ENCODE assay signal across 9 mouse cellular contexts in the genomic region with DNA sequence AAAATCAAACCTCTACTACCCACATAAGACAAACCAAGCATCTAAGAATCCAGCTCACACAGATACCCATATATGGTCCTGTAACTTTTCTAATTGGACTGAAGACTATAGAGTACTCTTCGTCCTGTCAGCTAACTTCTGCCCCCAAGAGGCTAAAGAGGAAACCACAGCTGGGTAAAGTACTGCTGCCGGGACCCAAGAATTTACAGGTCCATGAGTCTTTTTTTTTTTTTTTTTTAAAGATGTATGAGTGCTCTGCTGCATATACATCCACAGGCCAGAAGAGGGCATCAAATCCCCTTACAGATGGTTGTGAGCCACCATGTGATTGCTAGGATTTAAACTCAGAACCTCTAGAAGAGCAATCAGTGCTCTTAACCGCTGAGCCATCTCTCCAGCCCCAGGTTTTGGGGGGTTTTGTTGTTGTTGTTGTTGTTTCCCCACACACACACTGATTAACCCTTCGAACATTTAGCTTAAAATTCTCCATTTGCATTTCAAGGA. TPM values are rescaled to one million over a fixed set of nuclear protein-coding genes. Genes with fewer than 3 reads are reported as not detected.
DNase-seq lines count a peak whose midpoint lies in the region; ATAC-seq and TF ChIP-seq lines count a peak whose summit lies in the region.
"Had no signal": no experiment of that assay in that cellular context is flagged by ENCODE, and none has a peak within 500 bp of the region (broad histone marks: within the 10 kb centered on the region; RNA-seq: fewer than 3 reads in every experiment).

No protein-coding gene starts in this region.

- intact Hi-C loops in heart, postnatal 36 days (cut with DNase I): loop anchor here (5.0 to 10.0 kb wide), 2 partner anchors 421 to 786 kb away; partner anchors contain the start of gene Mettl3

- peaks cover 0 to 9% of the 10 kb centered on the region in 2 experiments; a peak in 2 of 4 replicates for H3K36me3 ChIP-seq in MEL (ENCODE audit: control insufficient read depth in 1 of 2, insufficient read depth in 2 of 2, low read length in 2 of 2)
- peaks cover 5% of the 10 kb centered on the region for H3K36me3 ChIP-seq in forebrain, embryonic 16.5 days (ENCODE audit: control insufficient read depth, insufficient read depth)
- peaks cover 2% of the 10 kb centered on the region for H3K36me3 ChIP-seq in neural tube, embryonic 14.5 days (ENCODE audit: control insufficient read depth, insufficient read depth, low read length)

- H3K4me2 ChIP-seq in forebrain, embryonic 16.5 days (ENCODE audit: low read length): peak overlapping the region; percentile 83
- peak overlapping the region; percentile 78 for H3K4me2 ChIP-seq in neural tube, embryonic 14.5 days (ENCODE audit: low read depth, low read length)

- no peaks in the 10 kb centered on the region for H3K9me3 ChIP-seq in MEL (replicated peaks; ENCODE audit: insufficient read depth, low read length)
- no peaks in the 10 kb centered on the region for H3K9me3 ChIP-seq in forebrain, embryonic 16.5 days (ENCODE audit: control insufficient read depth, low read length)
- H3K9me3 ChIP-seq in neural tube, embryonic 14.5 days (ENCODE audit: control insufficient read depth, low read length): no peaks in the 10 kb centered on the region

- no peaks in the 10 kb centered on the region for H3K27me3 ChIP-seq in MEL (ENCODE audit: control insufficient read depth in 1 of 2, insufficient read depth in 2 of 2, low read length in 2 of 2)
- no peaks in the 10 kb centered on the region for H3K27me3 ChIP-seq in forebrain, embryonic 16.5 days (replicated peaks; ENCODE audit: control insufficient read depth, insufficient read depth, low read length)
- no peaks in the 10 kb centered on the region for H3K27me3 ChIP-seq in neural tube, embryonic 14.5 days (ENCODE audit: control insufficient read depth, insufficient read depth, low read length)

- peaks cover 3% of the 10 kb centered on the region for H3K79me2 ChIP-seq in MEL (ENCODE audit: control insufficient read depth, insufficient read depth, low read length, poor library complexity)

- peaks cover 0 to 4% of the 10 kb centered on the region in 2 experiments; a peak in 2 of 4 replicates for H3K4me1 ChIP-seq in MEL (ENCODE audit: control insufficient read depth in 1 of 2, insufficient read depth in 2 of 2, low read length in 2 of 2)
- peaks cover 14% of the 10 kb centered on the region for H3K4me1 ChIP-seq in forebrain, embryonic 16.5 days (replicated peaks; ENCODE audit: control insufficient read depth, insufficient read depth, low read length)
- H3K4me1 ChIP-seq in lung, adult 2 months (ENCODE audit: control insufficient read depth, insufficient read depth, low read length): peaks cover 2% of the 10 kb centered on the region; the same call in 1 of the 2 replicates
- H3K4me1 ChIP-seq in neural tube, embryonic 14.5 days (ENCODE audit: control insufficient read depth, insufficient read depth, low read length): peaks cover 12% of the 10 kb centered on the region

- peak; percentile 18 to 73 (median 40); a peak in 5 of 6 replicates for TF ChIP-seq CTCF in MEL (IDR thresholded peaks at IDR 0.05 in 2 of 3, conservative IDR thresholded peaks at IDR 0.05 in 1 of 3; ENCODE audit: control insufficient read depth in 1 of 3, insufficient read depth in 1 of 3, low read depth in 2 of 3, low read length in 3 of 3, poor library complexity in 1 of 3, severe bottlenecking in 1 of 3)
- 0 out of 2 replicates have a peak, but pooled peaks have one; percentile 12 for TF ChIP-seq CTCF in lung, adult 2 months (IDR thresholded peaks at IDR 0.05; ENCODE audit: insufficient read depth, low read length)

- H3K27ac ChIP-seq in MEL (ENCODE audit: control insufficient read depth, low read depth, low read length): no peak overlapping the region
- 0 out of 2 replicates have a peak overlapping the region, but pooled peaks have one; percentile 6 for H3K27ac ChIP-seq in forebrain, embryonic 16.5 days (ENCODE audit: low read length)
- peak overlapping the region; percentile 76; the same call in 1 of the 2 replicates for H3K27ac ChIP-seq in neural tube, embryonic 14.5 days (ENCODE audit: low read depth, low read length)

- WGBS in forebrain, embryonic 16.5 days: under 1% methylated on average over 4 of the region's 4 CpGs
- 0% methylated on average over 4 of the region's 4 CpGs for WGBS in lung, adult 2 months
- WGBS in neural tube, embryonic 14.5 days: under 1% methylated on average over 4 of the region's 4 CpGs

- DNase-seq in MEL (ENCODE audit: low read depth, low spot score): peak; percentile 85
- peak; percentile 65 for DNase-seq in cerebellum, adult 11-12 months
- peak; percentile 59 to 63 for DNase-seq in heart, postnatal 36 days
- DNase-seq in layer of hippocampus, adult 11-12 months (ENCODE audit: low spot score): peak; percentile 78
- DNase-seq in lung, adult 2 months: peak; percentile 60
- DNase-seq in thymus, adult 18-20 months: peak; percentile 47 to 77

- H3K9ac ChIP-seq in MEL (ENCODE audit: control insufficient read depth, low read depth, low read length, poor library complexity, severe bottlenecking): no peak overlapping the region
- H3K9ac ChIP-seq in forebrain, embryonic 16.5 days (replicated peaks; ENCODE audit: low read depth, low read length): no peak overlapping the region
- H3K9ac ChIP-seq in neural tube, embryonic 14.5 days (replicated peaks; ENCODE audit: low read depth, low read length): no peak overlapping the region; the same call in 1 of the 2 replicates

- no peak for TF ChIP-seq POLR2A in MEL (IDR thresholded peaks at IDR 0.05; ENCODE audit: control insufficient read depth in 1 of 2, insufficient read depth in 1 of 2, low read depth in 1 of 2, low read length in 2 of 2, poor library complexity in 1 of 2)
- no peak for TF ChIP-seq POLR2A in lung, adult 2 months (IDR thresholded peaks at IDR 0.05; ENCODE audit: borderline replicate concordance, extremely low read depth, low read depth, low read length)

- peak; percentile 51 for TF ChIP-seq RAD21 in MEL (IDR thresholded peaks at IDR 0.05; ENCODE audit: low read depth, low read length)

- TF ChIP-seq EP300 in MEL (IDR thresholded peaks at IDR 0.05; ENCODE audit: low read depth in 1 of 2, low read length in 2 of 2): no peak

- ATAC-seq in forebrain, embryonic 16.5 days: peak; percentile 21
- ATAC-seq in neural tube, embryonic 14.5 days (ENCODE audit: low read depth): peak; percentile 25

- peak overlapping the region; percentile 21 to 86; a peak in 3 of 4 replicates for H3K4me3 ChIP-seq in MEL (ENCODE audit: control insufficient read depth in 1 of 2, insufficient read depth in 1 of 2, low read depth in 2 of 2, low read length in 2 of 2)
- H3K4me3 ChIP-seq in forebrain, embryonic 16.5 days (replicated peaks; ENCODE audit: low read length): peak overlapping the region; percentile 77
- H3K4me3 ChIP-seq in lung, adult 2 months (replicated peaks; ENCODE audit: extremely low read depth, low read depth, low read length): peak overlapping the region; percentile 89
- peak overlapping the region; percentile 63 for H3K4me3 ChIP-seq in neural tube, embryonic 14.5 days (ENCODE audit: low read depth, low read length)

TF ChIP-seq in MEL, 35 proteins besides CTCF, POLR2A, EP300 and RAD21 (continues in another document):
- TF ChIP-seq ZC3H11A (IDR thresholded peaks at IDR 0.05; ENCODE audit: low read depth, low read length): no peak
- no peak for TF ChIP-seq GATA1 (IDR thresholded peaks at IDR 0.05; ENCODE audit: low read depth, low read length)
- TF ChIP-seq ETS1 (IDR thresholded peaks at IDR 0.05; ENCODE audit: low read depth, low read length): peak; percentile 29; the same call in 1 of the 2 replicates
- TF ChIP-seq MXI1 (IDR thresholded peaks at IDR 0.05; ENCODE audit: low read depth, low read length): peak; percentile 59; the same call in 1 of the 2 replicates

RNA-seq across cellular contexts. Expression of gene Mettl17, which starts 1.1 kb away (rescaled TPM):
- total RNA-seq in MEL (2012; rRNA removed): 26.1 and 28.3 TPM in 2 replicates
- polyA plus RNA-seq in MEL (2012; ENCODE audit: insufficient read depth in 1 of 2, insufficient read length in 2 of 2, low read depth in 1 of 2, low replicate concordance in 2 of 2, missing spikeins in 1 of 2): 10 to 100 TPM in 1 of 2 experiments, not detected in 1; 54.4 TPM
- polyA plus RNA-seq in forebrain, embryonic 16.5 days (2015; fragmentation: Nextera tagmentation; extraction: Ambion mirVana): 69.0 and 94.7 TPM in 2 replicates
- 10 to 100 TPM; 19.3 to 24.4 TPM for total RNA-seq in heart, postnatal 36 days (2021)
- polyA plus RNA-seq in lung, adult 2 months (2012; rRNA removed): 26.0 and 27.2 TPM in 2 replicates
- 69.8 and 99.4 TPM in 2 replicates for polyA plus RNA-seq in neural tube, embryonic 14.5 days (2014; fragmentation: Nextera tagmentation; extraction: Ambion mirVana)

RNA-seq across cellular contexts. Expression of gene Slc39a2, which starts 9.1 kb away (rescaled TPM):
- 0.07 TPM in 1 of 2 replicates, not detected in the other for total RNA-seq in MEL (2012; rRNA removed)
- under 1 TPM in 1 of 2 experiments, not detected in 1; 0.07 TPM for polyA plus RNA-seq in MEL (2012; ENCODE audit: insufficient read depth in 1 of 2, insufficient read length in 2 of 2, low read depth in 1 of 2, low replicate concordance in 2 of 2, missing spikeins in 1 of 2)
- 1.5 and 2.6 TPM in 2 replicates for polyA plus RNA-seq in forebrain, embryonic 16.5 days (2015; fragmentation: Nextera tagmentation; extraction: Ambion mirVana)
- under 1 TPM; 0.11 to 0.22 TPM for total RNA-seq in heart, postnatal 36 days (2021)
- 2.7 and 3.9 TPM in 2 replicates for polyA plus RNA-seq in lung, adult 2 months (2012; rRNA removed)
- 1.6 and 1.9 TPM in 2 replicates for polyA plus RNA-seq in neural tube, embryonic 14.5 days (2014; fragmentation: Nextera tagmentation; extraction: Ambion mirVana)

RNA-seq across cellular contexts. Expression of gene Ear6, which starts 30.1 kb away (rescaled TPM):
- total RNA-seq in MEL (2012; rRNA removed): not detected in 2 replicates
- not detected for polyA plus RNA-seq in MEL (2012; ENCODE audit: insufficient read depth in 1 of 2, insufficient read length in 2 of 2, low read depth in 1 of 2, low replicate concordance in 2 of 2, missing spikeins in 1 of 2)
- polyA plus RNA-seq in forebrain, embryonic 16.5 days (2015; fragmentation: Nextera tagmentation; extraction: Ambion mirVana): not detected in 2 replicates
- not detected for total RNA-seq in heart, postnatal 36 days (2021)
- polyA plus RNA-seq in lung, adult 2 months (2012; rRNA removed): 0.72 and 1.4 TPM in 2 replicates
- not detected in 2 replicates for polyA plus RNA-seq in neural tube, embryonic 14.5 days (2014; fragmentation: Nextera tagmentation; extraction: Ambion mirVana)
- polyA plus RNA-seq: testis, adult 2 months had no signal

RNA-seq across cellular contexts. Expression of gene Ndrg2, which starts 30.4 kb away (rescaled TPM):
- total RNA-seq in MEL (2012; rRNA removed): 11.2 and 17.0 TPM in 2 replicates
- 10 to 100 TPM in 1 of 2 experiments, not detected in 1; 48.6 TPM for polyA plus RNA-seq in MEL (2012; ENCODE audit: insufficient read depth in 1 of 2, insufficient read length in 2 of 2, low read depth in 1 of 2, low replicate concordance in 2 of 2, missing spikeins in 1 of 2)
- polyA plus RNA-seq in forebrain, embryonic 16.5 days (2015; fragmentation: Nextera tagmentation; extraction: Ambion mirVana): 169 and 179 TPM in 2 replicates
- total RNA-seq in heart, postnatal 36 days (2021): 1,000 to 10,000 TPM; 1,444 to 1,487 TPM
- polyA plus RNA-seq in lung, adult 2 months (2012; rRNA removed): 164 and 251 TPM in 2 replicates
- polyA plus RNA-seq in neural tube, embryonic 14.5 days (2014; fragmentation: Nextera tagmentation; extraction: Ambion mirVana): 168 and 194 TPM in 2 replicates

RNA-seq across cellular contexts. Expression of gene Tppp2, which starts 34.6 kb away (rescaled TPM):
- total RNA-seq in MEL (2012; rRNA removed): not detected in 2 replicates
- not detected for polyA plus RNA-seq in MEL (2012; ENCODE audit: insufficient read depth in 1 of 2, insufficient read length in 2 of 2, low read depth in 1 of 2, low replicate concordance in 2 of 2, missing spikeins in 1 of 2)
- not detected in 2 replicates for polyA plus RNA-seq in forebrain, embryonic 16.5 days (2015; fragmentation: Nextera tagmentation; extraction: Ambion mirVana)
- total RNA-seq in heart, postnatal 36 days (2021): not detected
- not detected in 2 replicates for polyA plus RNA-seq in lung, adult 2 months (2012; rRNA removed)
- polyA plus RNA-seq in neural tube, embryonic 14.5 days (2014; fragmentation: Nextera tagmentation; extraction: Ambion mirVana): not detected in 2 replicates
